Mouse (Mus musculus): ENCODE data around the gene Colca2. TPM values are rescaled to one million over a fixed set of nuclear protein-coding genes. Genes with fewer than 3 reads are reported as not detected.
A peak's percentile ranks its signal among the peaks of the same experiment; 100 is the strongest.

The Colca2 gene
- total RNA-seq (2014; fragmentation: Nextera tagmentation) (0.55 TPM in 1 of 2 replicates, not detected in the other), total RNA-seq (2017) (0.65 TPM in 1 of 2 replicates, not detected in the other)

- peak; percentile 88 for ATAC-seq (replicated peaks; ENCODE audit: low FRiP score, low TSS enrichment, poor library complexity, severe bottlenecking)
Observed at GRCm38 (mm10) chr9:51278500-51279381, at the start of gene Colca2. Gene Colca2, minus strand, starts transcription at chr9:51278569.

GRCm38 (mm10) chr9:51327555-51327903, 49.2 kb upstream of the Colca2 start:
- no peak for ATAC-seq (replicated peaks; ENCODE audit: low FRiP score, low TSS enrichment, poor library complexity, severe bottlenecking)

GRCm38 (mm10) chr9:51326619-51327554, 48.5 kb upstream of the Colca2 start:
- ATAC-seq (replicated peaks; ENCODE audit: low FRiP score, low TSS enrichment, poor library complexity, severe bottlenecking) = no peak

GRCm38 (mm10) chr9:51324406-51325065, 46.2 kb upstream of the Colca2 start:
- ATAC-seq (replicated peaks; ENCODE audit: low FRiP score, low TSS enrichment, poor library complexity, severe bottlenecking) = no peak

- ATAC-seq (replicated peaks; ENCODE audit: low FRiP score, low TSS enrichment, poor library complexity, severe bottlenecking) = no peak
Observed at GRCm38 (mm10) chr9:51320096-51320495, 41.7 kb upstream of the Colca2 start.

GRCm38 (mm10) chr9:51318246-51318645, 39.9 kb upstream of the Colca2 start:
- ATAC-seq (replicated peaks; ENCODE audit: low FRiP score, low TSS enrichment, poor library complexity, severe bottlenecking) = no peak

GRCm38 (mm10) chr9:51317322-51317721, 39.0 kb upstream of the Colca2 start:
- no peak for ATAC-seq (replicated peaks; ENCODE audit: low FRiP score, low TSS enrichment, poor library complexity, severe bottlenecking)

- ATAC-seq (replicated peaks; ENCODE audit: low FRiP score, low TSS enrichment, poor library complexity, severe bottlenecking) = peak; percentile 64
Observed at GRCm38 (mm10) chr9:51315402-51316063, 37.2 kb upstream of the Colca2 start.

- ATAC-seq (replicated peaks; ENCODE audit: low FRiP score, low TSS enrichment, poor library complexity, severe bottlenecking) = no peak
Observed at GRCm38 (mm10) chr9:51312554-51313317, 34.4 kb upstream of the Colca2 start.

- ATAC-seq (replicated peaks; ENCODE audit: low FRiP score, low TSS enrichment, poor library complexity, severe bottlenecking) = peak; percentile 81
Observed at GRCm38 (mm10) chr9:51310515-51310914, 32.1 kb upstream of the Colca2 start.

- no peak for ATAC-seq (replicated peaks; ENCODE audit: low FRiP score, low TSS enrichment, poor library complexity, severe bottlenecking)
Observed at GRCm38 (mm10) chr9:51306351-51306750, 28.0 kb upstream of the Colca2 start.

- ATAC-seq (replicated peaks; ENCODE audit: low FRiP score, low TSS enrichment, poor library complexity, severe bottlenecking) = no peak
Observed at GRCm38 (mm10) chr9:51305146-51305545, 26.8 kb upstream of the Colca2 start.

- ATAC-seq (replicated peaks; ENCODE audit: low FRiP score, low TSS enrichment, poor library complexity, severe bottlenecking) = peak; percentile 77
Observed at GRCm38 (mm10) chr9:51303980-51304379, 25.6 kb upstream of the Colca2 start.

GRCm38 (mm10) chr9:51293541-51293940, 15.2 kb upstream of the Colca2 start:
- ATAC-seq (replicated peaks; ENCODE audit: low FRiP score, low TSS enrichment, poor library complexity, severe bottlenecking) = no peak

GRCm38 (mm10) chr9:51292674-51293073, 14.3 kb upstream of the Colca2 start:
- ATAC-seq (replicated peaks; ENCODE audit: low FRiP score, low TSS enrichment, poor library complexity, severe bottlenecking) = peak; percentile 94

- ATAC-seq (replicated peaks; ENCODE audit: low FRiP score, low TSS enrichment, poor library complexity, severe bottlenecking) = no peak
Observed at GRCm38 (mm10) chr9:51290980-51291379, 12.6 kb upstream of the Colca2 start.

- no peak for ATAC-seq (replicated peaks; ENCODE audit: low FRiP score, low TSS enrichment, poor library complexity, severe bottlenecking)
Observed at GRCm38 (mm10) chr9:51286079-51286478, 7.7 kb upstream of the Colca2 start.

GRCm38 (mm10) chr9:51277834-51278498, 403 bp downstream of the Colca2 start:
- 0 out of 2 replicates have a peak, but pooled peaks have one; percentile 13 for ATAC-seq (replicated peaks; ENCODE audit: low FRiP score, low TSS enrichment, poor library complexity, severe bottlenecking)
